In genomic region chr13:40893573-40893972, GRCm38 (mm10) we compare ENCODE assay signal across 26 mouse cellular contexts.
"Had no signal": no experiment of that assay in that cellular context is flagged by ENCODE, and none has a peak within 500 bp of the region (broad histone marks: within the 10 kb centered on the region; RNA-seq: fewer than 3 reads in every experiment).

No protein-coding gene starts in this region.

- H3K27me3 ChIP-seq: heart, embryonic 12.5 days; hindbrain, embryonic 12.5 days; hindbrain, embryonic 15.5 days; kidney, embryonic 15.5 days; limb, embryonic 13.5 days; limb, embryonic 15.5 days; liver, embryonic 12.5 days had no signal

- H3K4me1 ChIP-seq: hindbrain, embryonic 12.5 days had no signal

- DNase-seq: gastrocnemius, adult 2 months; gastrocnemius, postnatal 10 days; gastrocnemius, postnatal 25 days; heart, adult 2 months; heart, postnatal 10 days; heart, postnatal 4 days; kidney, adult 11 months; kidney, adult 2 months; kidney, adult 9 months; kidney, postnatal 14 days; kidney, postnatal 36 days; layer of hippocampus, adult 9-11 months; layer of hippocampus, postnatal 36 days; left cerebral cortex, postnatal 4 days had no signal

- H3K4me2 ChIP-seq: heart, embryonic 12.5 days; hindbrain, embryonic 12.5 days; hindbrain, embryonic 15.5 days; kidney, embryonic 15.5 days; limb, embryonic 13.5 days; limb, embryonic 15.5 days; liver, embryonic 12.5 days had no signal

- H3K9me3 ChIP-seq: heart, embryonic 12.5 days; hindbrain, embryonic 10.5 days; hindbrain, embryonic 12.5 days; hindbrain, embryonic 15.5 days; kidney, embryonic 15.5 days; limb, embryonic 13.5 days; limb, embryonic 15.5 days; liver, embryonic 12.5 days had no signal

- H3K27ac ChIP-seq: hindbrain, embryonic 10.5 days; hindbrain, embryonic 12.5 days; hindbrain, embryonic 15.5 days; hindbrain, postnatal 0 days; kidney, embryonic 15.5 days; kidney, postnatal 0 days; limb, embryonic 13.5 days; limb, embryonic 15.5 days; liver, embryonic 12.5 days; liver, embryonic 14.5 days had no signal

- H3K9ac ChIP-seq: heart, embryonic 12.5 days; hindbrain, embryonic 12.5 days; hindbrain, embryonic 15.5 days; kidney, embryonic 15.5 days; limb, embryonic 13.5 days; limb, embryonic 15.5 days; liver, embryonic 12.5 days; liver, embryonic 14.5 days had no signal

- H3K36me3 ChIP-seq: heart, embryonic 12.5 days; hindbrain, embryonic 10.5 days; hindbrain, embryonic 12.5 days; hindbrain, embryonic 15.5 days; kidney, embryonic 15.5 days; limb, embryonic 13.5 days; limb, embryonic 15.5 days; liver, embryonic 12.5 days had no signal

- ATAC-seq: hindbrain, postnatal 0 days; intestine, embryonic 16.5 days; liver, embryonic 12.5 days had no signal

- H3K4me3 ChIP-seq: gastrocnemius, adult 2 months; heart, adult 2 months; heart, embryonic 12.5 days; hindbrain, embryonic 10.5 days; hindbrain, embryonic 12.5 days; hindbrain, embryonic 15.5 days; kidney, embryonic 15.5 days; limb, embryonic 13.5 days; limb, embryonic 15.5 days; liver, embryonic 12.5 days had no signal
